Mouse (Mus musculus) megakaryocyte, embryonic 14.5 days (primary cell): ENCODE measurements around the gene Metrnl. TPM values are rescaled to one million over a fixed set of nuclear protein-coding genes. Genes with fewer than 3 reads are reported as not detected.

Experiments
- H3K27me3 ChIP-seq: replicated peaks from 2 replicates; pipeline ENCODE3; 2012; ENCODE audit warnings: inconsistent platforms
- H3K36me3 ChIP-seq: replicated peaks from 2 replicates; pipeline ENCODE3; 2012; ENCODE audit warnings: low read length, inconsistent platforms, mixed read lengths
- H3K4me1 ChIP-seq: 2 replicates; pipeline ENCODE4 v1.6.1; 2012; ENCODE audit warnings: inconsistent platforms
- H3K4me3 ChIP-seq: replicated peaks from 2 replicates; pipeline ENCODE3; 2012; ENCODE audit warnings: moderate library complexity, mild to moderate bottlenecking, inconsistent platforms
- H3K9me3 ChIP-seq: 2 replicates; pipeline ENCODE4 v1.6.1; 2012; ENCODE audit warnings: inconsistent platforms
- FLI1 ChIP-seq: IDR thresholded peaks from 2 replicates; pipeline ENCODE4 v1.6.1; 2012; ENCODE audit warnings: low read length, inconsistent platforms, mixed read lengths
- GATA1 ChIP-seq: IDR thresholded peaks from 3 replicates; pipeline ENCODE4 v1.6.1; 2012; ENCODE audit warnings: mixed read lengths, low read length, inconsistent platforms, borderline replicate concordance
- polyA plus RNA-seq: library from polyadenylated mRNA; stranded (reverse); fragments of >175 nt; gene quantifications from 2 replicates; pipeline ENCODE4 v1.2.3, GENCODE M21; 2012; ENCODE audit warnings: low replicate concordance; ENCODE audit not compliant: insufficient read depth

The Metrnl gene
- polyA plus RNA-seq, 1 experiment: 12.5 TPM

- H3K27me3 ChIP-seq: no peaks in the 10 kb centered on the region
- H3K4me1 ChIP-seq: peaks cover 23% of the 10 kb centered on the region
- H3K9me3 ChIP-seq: peaks cover 7% of the 10 kb centered on the region
- no peak for TF ChIP-seq GATA1
- no peak for TF ChIP-seq FLI1
- no peak overlapping the region for H3K4me3 ChIP-seq
- H3K36me3 ChIP-seq: peaks cover 62% of the 10 kb centered on the region
Observed at GRCm38 (mm10) chr11:121661116-121661515, 40.2 kb upstream of the Metrnl start.

DNA sequence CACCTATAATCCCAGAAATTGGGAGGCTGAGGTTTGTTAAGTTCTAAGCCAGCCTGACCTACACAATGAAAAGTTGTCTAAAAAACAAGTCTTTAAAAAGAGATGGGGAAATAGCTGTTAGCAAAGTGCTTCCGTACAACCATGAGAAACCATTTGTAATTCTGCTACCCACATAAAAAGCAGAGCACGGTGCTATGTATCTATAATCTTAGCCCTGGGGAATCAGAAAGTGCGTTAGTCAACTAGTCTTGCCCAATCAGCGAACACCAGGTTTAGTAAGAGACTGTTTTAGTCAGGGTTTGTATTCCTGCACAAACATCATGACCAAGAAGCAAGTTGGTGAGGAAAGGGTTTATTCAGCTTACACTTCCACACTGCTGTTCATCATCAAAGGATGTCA, 33.8 kb upstream of the Metrnl start:
- Histone ChIP-seq H3K36me3 (peaks cover 68% of the 10 kb centered on the region), H3K4me1 (peaks cover 23% of the 10 kb centered on the region), H3K4me3 (no peak overlapping the region), H3K27me3 (no peaks in the 10 kb centered on the region), H3K9me3 (no peaks in the 10 kb centered on the region)
- TF ChIP-seq GATA1 (no peak), FLI1 (no peak)

DNA sequence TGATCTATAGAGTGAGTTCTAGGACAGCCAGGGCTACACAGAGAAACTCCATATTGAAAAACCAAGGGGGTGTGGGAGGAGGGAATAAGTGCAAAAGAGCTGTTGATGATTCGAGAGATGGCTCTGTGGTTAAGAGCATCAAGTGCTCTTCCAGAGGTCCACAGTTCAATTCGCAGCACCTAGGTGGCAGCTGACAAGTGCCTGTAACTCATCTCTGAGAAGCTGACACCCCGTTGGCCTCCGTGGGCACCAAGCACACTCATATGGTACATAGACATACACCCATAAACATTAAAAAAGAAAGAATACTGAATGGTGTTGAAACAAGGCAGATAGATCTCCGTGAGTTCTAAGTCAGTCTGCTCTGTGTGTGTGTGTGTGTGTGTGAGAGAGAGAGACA, 32.6 kb upstream of the Metrnl start:
- Histone ChIP-seq H3K4me3 (no peak overlapping the region), H3K4me1 (peaks cover 31% of the 10 kb centered on the region), H3K9me3 (no peaks in the 10 kb centered on the region), H3K27me3 (no peaks in the 10 kb centered on the region), H3K36me3 (peaks cover 57% of the 10 kb centered on the region)
- TF ChIP-seq FLI1: no peak
- no peak for TF ChIP-seq GATA1

DNA sequence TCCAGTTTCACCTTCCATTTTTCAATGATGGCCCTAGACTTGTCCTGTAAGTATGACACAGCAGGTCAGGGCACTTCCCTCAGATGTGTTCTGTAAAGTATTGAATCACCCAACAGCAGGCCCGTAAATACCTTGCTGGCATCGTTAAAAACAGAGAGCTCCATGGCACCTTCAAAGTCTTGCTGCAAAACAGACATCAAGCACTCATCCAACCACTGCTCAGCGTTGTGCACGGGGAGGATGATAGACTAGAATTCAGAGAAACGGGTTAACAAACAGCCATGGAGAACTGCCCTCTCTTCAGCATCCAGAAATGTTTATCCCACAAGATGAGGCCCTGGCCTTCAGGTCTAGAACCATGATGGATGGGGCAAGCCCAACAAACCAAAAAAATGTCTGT, 30.4 kb upstream of the Metrnl start:
- peaks cover 27% of the 10 kb centered on the region for H3K4me1 ChIP-seq
- peaks cover 43% of the 10 kb centered on the region for H3K36me3 ChIP-seq
- TF ChIP-seq GATA1 (no peak), FLI1 (no peak)
- H3K27me3 ChIP-seq: no peaks in the 10 kb centered on the region
- H3K4me3 ChIP-seq: no peak overlapping the region
- H3K9me3 ChIP-seq: peaks cover 3% of the 10 kb centered on the region; the same call in 1 of the 2 replicates

GRCm38 (mm10) chr11:121672312-121672989, 28.9 kb upstream of the Metrnl start:
- peak overlapping the region; percentile 98 for H3K4me3 ChIP-seq
- no peak for TF ChIP-seq FLI1
- TF ChIP-seq GATA1: no peak
- peaks cover 27% of the 10 kb centered on the region for H3K4me1 ChIP-seq
- no peaks in the 10 kb centered on the region for H3K27me3 ChIP-seq
- H3K9me3 ChIP-seq: peaks cover 8% of the 10 kb centered on the region; the same call in 1 of the 2 replicates
- H3K36me3 ChIP-seq: peaks cover 39% of the 10 kb centered on the region

DNA sequence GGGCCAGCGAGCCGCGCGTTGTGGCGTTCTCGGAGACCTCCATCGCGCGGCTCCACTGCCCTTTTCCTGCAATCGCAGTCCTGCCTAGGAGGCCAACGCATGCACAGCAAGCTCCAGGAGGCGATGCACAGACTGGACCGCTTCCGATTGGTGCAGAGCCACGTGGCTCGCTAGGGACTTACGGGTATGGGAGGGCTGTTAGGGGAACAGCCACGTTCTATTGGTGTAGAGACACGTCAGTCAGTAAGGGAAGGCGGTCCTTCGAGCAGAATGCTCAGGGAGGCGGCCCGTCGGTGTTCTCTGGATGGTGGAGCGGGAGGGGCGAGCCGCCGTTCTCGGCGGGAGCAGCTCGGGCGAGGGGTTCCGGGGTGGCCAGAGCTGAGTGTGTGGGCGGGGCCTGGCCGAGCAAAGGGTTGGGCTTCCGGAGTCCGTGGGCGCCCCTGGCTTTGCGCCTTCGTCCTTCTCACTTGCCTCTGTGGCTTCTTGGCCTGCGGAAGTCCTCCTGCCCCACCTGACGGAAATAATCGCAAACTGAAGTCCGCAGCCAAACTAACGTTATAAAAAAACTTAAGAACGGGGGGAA, 28.3 kb upstream of the Metrnl start, which contains the start of gene B3gntl1:
TSS of gene B3gntl1 (minus strand) at position 164 of the 583 bp plus-strand sequence.
- H3K36me3 ChIP-seq: peaks cover 34% of the 10 kb centered on the region
- TF ChIP-seq FLI1 (no peak), GATA1 (no peak)
- H3K27me3 ChIP-seq: no peaks in the 10 kb centered on the region
- peak within 1 kb of the TSS; percentile 98 for H3K4me3 ChIP-seq
- peaks cover 27% of the 10 kb centered on the region for H3K4me1 ChIP-seq
- peaks cover 8% of the 10 kb centered on the region; the same call in 1 of the 2 replicates for H3K9me3 ChIP-seq

- peak overlapping the region; percentile 98 for H3K4me3 ChIP-seq
- H3K9me3 ChIP-seq: peaks cover 8% of the 10 kb centered on the region; the same call in 1 of the 2 replicates
- no peaks in the 10 kb centered on the region for H3K27me3 ChIP-seq
- peaks cover 30% of the 10 kb centered on the region for H3K36me3 ChIP-seq
- TF ChIP-seq GATA1 (no peak), FLI1 (no peak)
- H3K4me1 ChIP-seq: peaks cover 27% of the 10 kb centered on the region
Observed at GRCm38 (mm10) chr11:121673629-121674028, 27.7 kb upstream of the Metrnl start.

GRCm38 (mm10) chr11:121676836-121677235, 24.5 kb upstream of the Metrnl start:
- Histone ChIP-seq H3K4me1 (peaks cover 37% of the 10 kb centered on the region), H3K36me3 (peaks cover 6% of the 10 kb centered on the region), H3K27me3 (no peaks in the 10 kb centered on the region), H3K9me3 (peaks cover 16% of the 10 kb centered on the region), H3K4me3 (no peak overlapping the region)
- TF ChIP-seq GATA1 (no peak), FLI1 (no peak)

DNA sequence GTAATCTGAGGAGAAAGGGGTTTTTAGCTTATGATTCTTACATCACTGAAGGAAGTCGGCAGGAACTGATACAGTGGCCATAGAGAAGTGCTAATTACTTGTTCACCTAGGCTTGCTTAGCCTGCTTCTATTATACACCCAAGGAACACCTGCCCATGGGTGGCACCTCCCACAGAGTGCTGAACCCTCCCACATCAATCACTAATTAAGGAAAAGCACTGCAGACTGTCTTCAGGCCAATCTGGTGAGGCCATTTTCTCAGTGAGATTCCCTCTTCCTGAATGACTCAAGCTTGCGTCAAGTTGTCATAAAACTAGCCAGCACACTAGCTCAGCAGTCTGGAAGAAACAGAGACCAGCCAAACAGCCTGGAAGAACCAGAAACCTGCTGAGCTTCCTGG, 21.8 kb upstream of the Metrnl start:
- TF ChIP-seq GATA1: no peak
- TF ChIP-seq FLI1: no peak
- peaks cover 45% of the 10 kb centered on the region for H3K4me1 ChIP-seq

DNA sequence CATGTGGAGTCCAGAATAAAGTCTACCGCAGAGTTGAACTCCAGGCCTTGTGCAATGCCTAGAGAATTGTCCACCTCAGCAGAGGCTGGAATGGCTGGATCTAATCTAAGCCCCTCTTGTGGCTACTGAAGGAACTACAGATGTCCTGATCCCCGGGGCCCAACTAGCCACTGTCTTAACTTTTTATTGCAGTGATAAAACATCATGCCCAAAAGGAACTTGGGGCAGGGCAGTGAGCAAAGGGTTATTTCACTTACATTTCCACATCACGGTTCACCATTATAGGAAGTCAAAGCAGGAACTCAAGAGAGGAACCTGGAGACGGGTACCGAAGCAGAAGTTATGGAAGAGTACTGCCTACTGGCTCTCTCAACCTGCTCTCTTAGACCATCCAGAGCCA, 20.6 kb upstream of the Metrnl start:
- TF ChIP-seq FLI1: no peak
- no peak for TF ChIP-seq GATA1
- Histone ChIP-seq H3K4me3 (no peak overlapping the region), H3K27me3 (no peaks in the 10 kb centered on the region), H3K36me3 (peaks cover 6% of the 10 kb centered on the region), H3K4me1 (peaks cover 57% of the 10 kb centered on the region), H3K9me3 (peaks cover 16% of the 10 kb centered on the region)

More for the DNA sequence above, 21.8 kb upstream of the Metrnl start:
- Histone ChIP-seq H3K36me3 (peaks cover 6% of the 10 kb centered on the region), H3K27me3 (no peaks in the 10 kb centered on the region), H3K9me3 (peaks cover 16% of the 10 kb centered on the region), H3K4me3 (no peak overlapping the region)
